Mouse (Mus musculus): ENCODE results near the gene Tnfsf9. TPM values are rescaled to one million over a fixed set of nuclear protein-coding genes. Genes with fewer than 3 reads are reported as not detected.

The Tnfsf9 gene
- polyA plus RNA-seq (2012; rRNA removed; ENCODE audit: low replicate concordance), result 2.0 and 5.2 TPM in 2 replicates

GRCm38 (mm10) chr17:57105181-57106034, at the start of gene Tnfsf9:
Gene Tnfsf9, plus strand, starts transcription at chr17:57105325.

GRCm38 (mm10) chr17:57058891-57059485, 46.1 kb upstream of the Tnfsf9 start, which contains the start of gene Crb3:
Gene Crb3, plus strand, starts transcription at chr17:57059105.

GRCm38 (mm10) chr17:57059486-57059977, 45.6 kb upstream of the Tnfsf9 start, which contains the start of gene Slc25a23:
Gene Slc25a23, minus strand, starts transcription at chr17:57059863.

GRCm38 (mm10) chr17:57078336-57078735, 26.8 kb upstream of the Tnfsf9 start, which contains the start of gene Dennd1c:
Gene Dennd1c, minus strand, starts transcription at chr17:57078514.

GRCm38 (mm10) chr17:57087049-57087832, 17.9 kb upstream of the Tnfsf9 start, which contains the start of gene Tubb4a:
Gene Tubb4a, minus strand, starts transcription at chr17:57087782.

GRCm38 (mm10) chr17:57148994-57149803, 44.1 kb downstream of the Tnfsf9 start, which contains the start of gene Cd70:
Gene Cd70, minus strand, starts transcription at chr17:57149777.

Other genes with a start within 250 kb of the Tnfsf9 start
- gene Acsbg2, start 230.9 kb upstream of the Tnfsf9 start, polyA plus RNA-seq (2012; rRNA removed; ENCODE audit: low replicate concordance), result not detected in 2 replicates
- 0.09 and 0.19 TPM in 2 replicates for gene 1700061G19Rik, start 229.8 kb upstream of the Tnfsf9 start, polyA plus RNA-seq (2012; rRNA removed; ENCODE audit: low replicate concordance)
- gene Mllt1, start 169.9 kb upstream of the Tnfsf9 start, polyA plus RNA-seq (2012; rRNA removed; ENCODE audit: low replicate concordance), result 39.4 and 72.8 TPM in 2 replicates
- 0.09 TPM in 1 of 2 replicates, not detected in the other for gene Acer1, start 123.2 kb upstream of the Tnfsf9 start, polyA plus RNA-seq (2012; rRNA removed; ENCODE audit: low replicate concordance)
- 192 and 198 TPM in 2 replicates for gene Clpp, start 115.0 kb upstream of the Tnfsf9 start, polyA plus RNA-seq (2012; rRNA removed; ENCODE audit: low replicate concordance)
- gene Alkbh7, start 108.0 kb upstream of the Tnfsf9 start, polyA plus RNA-seq (2012; rRNA removed; ENCODE audit: low replicate concordance), result 27.3 and 34.3 TPM in 2 replicates
- gene Pspn, start 105.3 kb upstream of the Tnfsf9 start, polyA plus RNA-seq (2012; rRNA removed; ENCODE audit: low replicate concordance), result not detected in 2 replicates
- 22.9 and 36.9 TPM in 2 replicates for gene Gtf2f1, start 94.0 kb upstream of the Tnfsf9 start, polyA plus RNA-seq (2012; rRNA removed; ENCODE audit: low replicate concordance)
- 0.19 TPM in 1 of 2 replicates, not detected in the other for gene Gm17949, start 93.9 kb upstream of the Tnfsf9 start, polyA plus RNA-seq (2012; rRNA removed; ENCODE audit: low replicate concordance)
- 47.4 and 97.3 TPM in 2 replicates for gene Khsrp, start 73.8 kb upstream of the Tnfsf9 start, polyA plus RNA-seq (2012; rRNA removed; ENCODE audit: low replicate concordance)
- gene Slc25a41, start 63.7 kb upstream of the Tnfsf9 start, polyA plus RNA-seq (2012; rRNA removed; ENCODE audit: low replicate concordance), result 0.45 TPM in 1 of 2 replicates, not detected in the other
- 0.86 and 20.5 TPM in 2 replicates for gene Crb3, start 46.2 kb upstream of the Tnfsf9 start, polyA plus RNA-seq (2012; rRNA removed; ENCODE audit: low replicate concordance)
- 95.0 and 96.1 TPM in 2 replicates for gene Slc25a23, start 45.5 kb upstream of the Tnfsf9 start, polyA plus RNA-seq (2012; rRNA removed; ENCODE audit: low replicate concordance)
- 10.5 and 12.6 TPM in 2 replicates for gene Dennd1c, start 26.8 kb upstream of the Tnfsf9 start, polyA plus RNA-seq (2012; rRNA removed; ENCODE audit: low replicate concordance)
- gene Tubb4a, start 17.5 kb upstream of the Tnfsf9 start, polyA plus RNA-seq (2012; rRNA removed; ENCODE audit: low replicate concordance), result 6.0 and 22.0 TPM in 2 replicates
- gene Cd70, start 44.5 kb downstream of the Tnfsf9 start, polyA plus RNA-seq (2012; rRNA removed; ENCODE audit: low replicate concordance), result not detected in 2 replicates
- gene Tnfsf14, start 88.9 kb downstream of the Tnfsf9 start, polyA plus RNA-seq (2012; rRNA removed; ENCODE audit: low replicate concordance), result 0.43 and 1.8 TPM in 2 replicates
- 481 and 636 TPM in 2 replicates for gene C3, start 122.8 kb downstream of the Tnfsf9 start, polyA plus RNA-seq (2012; rRNA removed; ENCODE audit: low replicate concordance)
- gene Gpr108, start 143.1 kb downstream of the Tnfsf9 start, polyA plus RNA-seq (2012; rRNA removed; ENCODE audit: low replicate concordance), result 76.1 and 81.7 TPM in 2 replicates
- gene Trip10, start 144.1 kb downstream of the Tnfsf9 start, polyA plus RNA-seq (2012; rRNA removed; ENCODE audit: low replicate concordance), result 39.3 and 57.0 TPM in 2 replicates
- 3.2 and 8.2 TPM in 2 replicates for gene Vav1, start 173.8 kb downstream of the Tnfsf9 start, polyA plus RNA-seq (2012; rRNA removed; ENCODE audit: low replicate concordance)

All from subcutaneous adipose tissue, adult 2 months (tissue).